Mouse (Mus musculus) bone marrow macrophage, adult 2 months (primary cell): ENCODE results near the gene Tuft1. TPM values are rescaled to one million over a fixed set of nuclear protein-coding genes. Genes with fewer than 3 reads are reported as not detected.

ENCODE experiments used
- H3K27ac ChIP-seq: 2 replicates; pipeline ENCODE4 v1.5.1; 2012; ENCODE audit warnings: low read depth, low read length; ENCODE audit not compliant: insufficient read depth
- H3K4me1 ChIP-seq: 2 replicates; pipeline ENCODE4 v1.6.1; 2012; ENCODE audit warnings: low read length; ENCODE audit not compliant: control insufficient read depth, insufficient read depth
- H3K4me3 ChIP-seq: 2 replicates; pipeline ENCODE4 v1.5.1; 2012; ENCODE audit warnings: mild to moderate bottlenecking, low read length, moderate library complexity; ENCODE audit not compliant: insufficient read depth
- CTCF ChIP-seq: IDR thresholded peaks from 2 replicates; pipeline ENCODE4 v1.5.1; 2012; ENCODE audit warnings: low read depth, mild to moderate bottlenecking, low read length, moderate library complexity
- POLR2A ChIP-seq: IDR thresholded peaks from 2 replicates; pipeline ENCODE4 v1.6.1; 2012; ENCODE audit warnings: mild to moderate bottlenecking, low read depth, low read length, borderline replicate concordance
- polyA plus RNA-seq: library from polyadenylated mRNA; stranded (reverse); fragments of >200 nt; gene quantifications from 2 replicates; pipeline ENCODE4 v1.2.4, GENCODE M21; 2012; ENCODE audit not compliant: missing spikeins, insufficient read depth, insufficient read length

Gene Tuft1
- polyA plus RNA-seq, 1 experiment = 6.2 TPM

DNA sequence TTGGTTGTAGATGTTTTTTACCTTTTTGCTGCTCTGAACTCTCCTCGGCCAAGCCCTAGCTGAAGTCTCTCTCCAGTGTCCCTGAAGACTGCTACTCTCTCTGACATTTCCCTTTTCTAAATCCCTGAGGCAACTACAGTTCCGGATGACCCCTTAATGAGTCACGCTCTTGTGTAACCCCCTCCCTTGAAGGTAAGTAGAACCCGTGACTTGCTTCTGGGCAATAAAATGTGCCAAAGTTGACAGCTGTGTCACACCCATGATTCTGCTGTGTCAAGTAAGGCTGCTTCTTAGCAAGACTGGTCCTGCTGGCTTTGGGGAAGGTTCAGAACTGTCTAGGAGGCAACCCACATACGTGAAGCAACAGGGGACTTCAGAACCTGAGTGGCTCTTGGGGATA, 70.7 kb downstream of the Tuft1 start:
- H3K4me1 ChIP-seq = peaks cover 38% of the 10 kb centered on the region
- H3K4me3 ChIP-seq = 0 out of 2 replicates have a peak overlapping the region, but pooled peaks have one; percentile 6
- no peak for TF ChIP-seq CTCF
- TF ChIP-seq POLR2A = no peak
- H3K27ac ChIP-seq = peak overlapping the region; percentile 67

GRCm38 (mm10) chr3:94582944-94583343, 75.7 kb downstream of the Tuft1 start:
- Histone ChIP-seq H3K4me3 (peak overlapping the region; percentile 63), H3K27ac (peak overlapping the region; percentile 99), H3K4me1 (peaks cover 34% of the 10 kb centered on the region)
- no peak for TF ChIP-seq CTCF
- TF ChIP-seq POLR2A = no peak

DNA sequence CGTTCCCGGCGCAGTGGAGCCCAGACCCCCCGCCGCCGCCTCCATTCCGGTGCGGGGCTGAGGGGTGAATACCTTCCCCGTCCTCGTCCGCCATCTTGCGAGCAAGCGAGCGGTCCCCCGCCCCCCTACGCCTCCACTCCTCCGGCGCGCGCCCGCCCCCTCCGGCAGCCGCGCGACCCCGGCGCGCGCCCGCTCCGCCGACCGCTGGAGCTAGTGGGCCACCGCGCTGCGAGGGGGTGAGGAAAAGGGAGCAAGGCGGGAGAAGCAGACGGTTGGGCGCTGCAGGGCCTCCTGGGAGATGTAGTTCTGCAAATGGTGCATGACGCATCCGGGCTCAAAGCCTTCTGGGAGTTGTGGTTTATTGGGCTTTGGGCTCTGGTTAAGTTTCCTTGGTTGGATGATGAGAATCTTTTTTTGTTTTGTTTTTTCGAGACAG, 76.2 kb downstream of the Tuft1 start, which contains the start of gene Snx27:
TSS of gene Snx27 (minus strand) at position 261 of the 436 bp plus-strand sequence.
- Histone ChIP-seq H3K4me1 (peaks cover 31% of the 10 kb centered on the region), H3K27ac (peak within 1 kb of the TSS; percentile 99), H3K4me3 (peak within 1 kb of the TSS; percentile 63)
- TF ChIP-seq POLR2A (no peak), CTCF (no peak)

DNA sequence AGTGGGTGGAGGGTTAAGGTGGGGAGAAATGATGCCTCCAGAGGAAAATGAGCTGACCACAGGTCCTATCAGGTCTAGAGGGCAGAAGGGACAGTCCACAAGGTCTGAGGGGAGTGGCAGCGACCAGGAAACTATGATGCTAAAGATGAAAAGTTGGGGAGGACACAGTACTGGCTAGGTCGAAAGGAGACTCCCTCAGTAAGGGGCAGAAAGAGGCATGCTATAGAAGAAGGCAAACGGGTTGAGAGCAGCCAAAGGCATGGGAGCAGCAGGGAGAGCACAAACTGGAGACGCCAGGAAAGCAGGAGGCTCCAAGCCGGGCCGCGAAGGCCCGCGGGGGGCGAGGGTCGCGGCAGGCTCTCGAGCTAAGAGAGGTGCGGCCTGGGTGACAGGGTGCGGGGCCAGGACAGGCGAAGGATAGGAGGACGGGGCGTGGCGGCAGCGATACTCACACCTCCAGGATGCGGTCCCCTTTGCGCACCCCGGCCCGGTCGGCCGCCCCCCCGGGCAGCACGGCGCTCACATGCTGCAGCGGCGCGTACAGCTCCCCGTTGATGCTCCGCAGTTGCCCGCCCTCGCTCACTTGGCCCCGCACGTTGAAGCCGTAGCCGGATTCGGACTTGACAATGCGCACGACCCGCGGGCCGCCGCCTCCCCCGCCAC, 76.7 kb downstream of the Tuft1 start:
- peak overlapping the region; percentile 63 for H3K4me3 ChIP-seq
- H3K27ac ChIP-seq = peak overlapping the region; percentile 99
- peaks cover 26% of the 10 kb centered on the region for H3K4me1 ChIP-seq
- TF ChIP-seq CTCF = no peak
- TF ChIP-seq POLR2A = no peak

- no peak for TF ChIP-seq POLR2A
- TF ChIP-seq CTCF = no peak
- peak overlapping the region; percentile 63 for H3K4me3 ChIP-seq
- peaks cover 23% of the 10 kb centered on the region for H3K4me1 ChIP-seq
- peak overlapping the region; percentile 99 for H3K27ac ChIP-seq
These were observed 77.4 kb downstream of the Tuft1 start for GRCm38 (mm10) chr3:94581138-94581780.

GRCm38 (mm10) chr3:94574506-94574905, 84.2 kb downstream of the Tuft1 start:
- H3K27ac ChIP-seq = no peak overlapping the region
- TF ChIP-seq POLR2A (no peak), CTCF (no peak)
- no peak overlapping the region for H3K4me3 ChIP-seq
- peaks cover 6% of the 10 kb centered on the region for H3K4me1 ChIP-seq

DNA sequence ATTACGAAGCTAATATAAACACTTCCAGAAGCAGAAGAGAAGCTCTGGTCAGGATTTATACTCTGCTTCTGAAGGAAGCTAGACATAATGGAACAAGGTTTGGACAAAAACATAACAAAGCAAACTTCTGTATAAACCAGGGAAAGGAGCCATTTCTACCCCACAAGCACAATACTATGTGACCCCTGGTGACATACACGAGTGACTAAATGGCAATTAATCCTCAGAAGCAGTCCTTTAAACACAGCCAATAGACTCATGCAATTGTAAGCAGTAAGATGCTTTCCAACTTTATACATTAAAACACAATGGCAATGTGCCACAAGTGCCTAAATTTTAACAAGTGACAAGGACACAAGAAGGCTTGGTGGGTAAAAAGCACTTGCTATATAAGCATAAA, 91.4 kb downstream of the Tuft1 start:
- H3K4me1 ChIP-seq = peaks cover 16% of the 10 kb centered on the region
- H3K27ac ChIP-seq = no peak overlapping the region
- no peak for TF ChIP-seq CTCF
- TF ChIP-seq POLR2A = no peak
- H3K4me3 ChIP-seq = no peak overlapping the region

- Histone ChIP-seq H3K4me3 (no peak overlapping the region), H3K4me1 (peaks cover 16% of the 10 kb centered on the region), H3K27ac (no peak overlapping the region)
- TF ChIP-seq POLR2A (no peak), CTCF (no peak)
These were observed 93.1 kb downstream of the Tuft1 start for GRCm38 (mm10) chr3:94565557-94565956.

DNA sequence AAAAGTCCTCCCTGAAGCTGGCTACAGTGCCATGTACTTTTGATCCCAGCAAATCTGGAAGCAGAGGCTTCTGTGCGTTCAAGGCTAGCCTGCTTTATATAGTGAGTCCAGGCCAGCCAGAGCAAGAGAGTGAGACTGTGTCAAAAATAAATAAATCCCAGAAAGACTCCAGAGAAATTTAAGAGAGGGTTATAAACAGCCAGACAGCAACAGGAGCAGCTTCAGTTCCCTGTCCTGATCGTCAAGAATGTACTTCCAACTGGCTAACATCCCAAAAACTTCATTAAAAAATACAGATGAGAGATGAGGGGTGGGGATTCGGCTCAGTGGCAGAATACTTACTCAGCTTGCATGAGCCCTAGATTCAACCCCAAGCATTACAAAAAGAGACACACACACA, 93.5 kb downstream of the Tuft1 start:
- no peak overlapping the region for H3K27ac ChIP-seq
- TF ChIP-seq POLR2A (no peak), CTCF (no peak)

DNA sequence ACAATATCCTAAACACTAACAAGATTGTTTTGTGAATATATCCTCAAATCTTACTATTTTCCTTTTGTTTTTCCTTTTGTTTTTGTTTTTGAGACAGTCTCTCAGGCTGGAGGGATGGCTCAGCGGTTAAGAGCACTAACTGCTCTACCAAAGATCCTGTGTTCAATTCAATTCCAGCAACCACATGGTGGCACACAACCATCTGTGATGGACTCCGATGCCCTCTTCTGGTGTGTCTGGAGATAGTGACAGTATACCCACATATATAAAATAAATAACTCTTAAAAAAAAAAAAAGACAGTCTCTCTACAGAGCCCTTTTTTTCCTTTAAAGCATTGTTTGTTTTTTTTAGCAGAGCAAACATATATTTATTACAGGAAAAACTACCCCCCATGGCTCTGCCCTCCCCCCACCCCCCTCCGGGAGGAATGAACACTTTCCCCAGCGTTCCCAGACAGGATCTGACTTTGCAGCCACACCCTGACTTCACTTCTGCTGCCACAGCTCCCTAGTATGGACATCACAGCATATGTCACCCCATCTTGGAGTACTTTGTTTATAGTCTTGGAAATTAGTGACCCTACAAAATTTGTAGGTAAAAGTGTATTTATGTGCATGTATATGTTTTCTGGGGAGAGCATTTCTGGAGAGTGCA, 94.2 kb downstream of the Tuft1 start:
- TF ChIP-seq POLR2A = no peak
- no peak for TF ChIP-seq CTCF
- Histone ChIP-seq H3K4me1 (peaks cover 16% of the 10 kb centered on the region), H3K27ac (no peak overlapping the region)

More for the DNA sequence above, 93.5 kb downstream of the Tuft1 start:
- no peak overlapping the region for H3K4me3 ChIP-seq
- peaks cover 16% of the 10 kb centered on the region for H3K4me1 ChIP-seq

More for the DNA sequence above, 94.2 kb downstream of the Tuft1 start:
- H3K4me3 ChIP-seq = no peak overlapping the region
